Mouse (Mus musculus) hindbrain, embryonic 16.5 days (tissue): ENCODE measurements at regions not wholly inside any gene's neighbourhood (a gene's known extent, or its start where the extent isn't known, plus 50 kb on each side); places are given as distances from the start of the nearest gene placed in this dataset.

Experiments
- ATAC-seq: fragments of 200-750 bp; cut with Nextera tagmentation; 2 replicates; pipeline ENCODE4 v1.8.0; 2017; ENCODE audit warnings: moderate TSS enrichment, moderate library complexity
- H3K27ac ChIP-seq: fragments of 300-500 bp; sonication (generic); 2 replicates; pipeline ENCODE4 v1.5.1; 2014; ENCODE audit warnings: low read depth, mild to moderate bottlenecking, control low read depth, low read length, moderate library complexity
- H3K27me3 ChIP-seq: fragments of 300-500 bp; sonication (generic); replicated peaks from 2 replicates; pipeline ENCODE4 v1.6.1; 2014; ENCODE audit warnings: low read length; ENCODE audit not compliant: control insufficient read depth, insufficient read depth
- H3K36me3 ChIP-seq: fragments of 300-500 bp; sonication (generic); 2 replicates; pipeline ENCODE4 v1.6.1; 2014; ENCODE audit warnings: mild to moderate bottlenecking, low read length, moderate library complexity, mixed read lengths; ENCODE audit not compliant: control insufficient read depth, insufficient read depth
- H3K4me1 ChIP-seq: fragments of 300-500 bp; sonication (generic); 2 replicates; pipeline ENCODE4 v1.6.1; 2014; ENCODE audit warnings: low read depth, low read length; ENCODE audit not compliant: control insufficient read depth, insufficient read depth
- H3K4me2 ChIP-seq: fragments of 300-500 bp; sonication (generic); 2 replicates; pipeline ENCODE4 v1.6.1; 2014; ENCODE audit warnings: mild to moderate bottlenecking, low read length, control low read depth, moderate library complexity
- H3K4me3 ChIP-seq: fragments of 300-500 bp; sonication (generic); 2 replicates; pipeline ENCODE4 v1.5.1; 2014; ENCODE audit warnings: mild to moderate bottlenecking, low read length, control low read depth, moderate library complexity
- H3K9ac ChIP-seq: fragments of 300-500 bp; sonication (generic); 2 replicates; pipeline ENCODE4 v1.6.1; 2014; ENCODE audit warnings: low read depth, mild to moderate bottlenecking, control low read depth, low read length, moderate library complexity
- H3K9me3 ChIP-seq: fragments of 300-500 bp; sonication (generic); 2 replicates; pipeline ENCODE4 v1.6.1; 2014; ENCODE audit warnings: mild to moderate bottlenecking, low read length, moderate library complexity; ENCODE audit not compliant: control insufficient read depth
- WGBS: fragments of 180-500 bp; shearing (Covaris S2); extraction: QIAGEN DNeasy Blood & Tissue Kit; methylation state at CpG from one replicate; pipeline ENCODE4 v1.1.7; 2014; 5-methylcytosine and 5-hydroxymethylcytosine counted together

- H3K27me3 ChIP-seq: no peaks in the 10 kb centered on the region
- no peaks in the 10 kb centered on the region for H3K4me1 ChIP-seq
- no peak overlapping the region for H3K9ac ChIP-seq
- 93% methylated on average over 1 of the region's 1 CpGs for WGBS
- no peaks in the 10 kb centered on the region for H3K9me3 ChIP-seq
- no peak overlapping the region for H3K4me3 ChIP-seq
- H3K27ac ChIP-seq: no peak overlapping the region
- H3K4me2 ChIP-seq: no peak overlapping the region
- no peak for ATAC-seq
- H3K36me3 ChIP-seq: no peaks in the 10 kb centered on the region
Observed at GRCm38 (mm10) chr1:96445215-96445614, 426.8 kb downstream of the Slco4c1 start.

GRCm38 (mm10) chr1:96433057-96433456, 438.9 kb downstream of the Slco4c1 start:
- H3K27me3 ChIP-seq: no peaks in the 10 kb centered on the region
- no peak overlapping the region for H3K27ac ChIP-seq
- no peaks in the 10 kb centered on the region for H3K9me3 ChIP-seq
- no peak overlapping the region for H3K9ac ChIP-seq
- H3K4me2 ChIP-seq: no peak overlapping the region
- ATAC-seq: no peak
- H3K4me3 ChIP-seq: no peak overlapping the region
- WGBS: 69% methylated on average over 2 of the region's 2 CpGs
- H3K4me1 ChIP-seq: no peaks in the 10 kb centered on the region
- no peaks in the 10 kb centered on the region for H3K36me3 ChIP-seq

- H3K9me3 ChIP-seq: no peaks in the 10 kb centered on the region
- H3K27me3 ChIP-seq: no peaks in the 10 kb centered on the region
- H3K36me3 ChIP-seq: no peaks in the 10 kb centered on the region
- no peak overlapping the region for H3K4me2 ChIP-seq
- no peaks in the 10 kb centered on the region for H3K4me1 ChIP-seq
- H3K27ac ChIP-seq: no peak overlapping the region
- H3K9ac ChIP-seq: no peak overlapping the region
- H3K4me3 ChIP-seq: no peak overlapping the region
- no peak for ATAC-seq
Observed at GRCm38 (mm10) chr1:96423481-96423880, 448.5 kb downstream of the Slco4c1 start.

- WGBS: 73% methylated on average over 4 of the region's 4 CpGs
- Histone ChIP-seq H3K4me2 (no peak overlapping the region), H3K27me3 (no peaks in the 10 kb centered on the region), H3K4me3 (no peak overlapping the region), H3K4me1 (no peaks in the 10 kb centered on the region), H3K9ac (no peak overlapping the region), H3K27ac (no peak overlapping the region), H3K36me3 (no peaks in the 10 kb centered on the region), H3K9me3 (no peaks in the 10 kb centered on the region)
- no peak for ATAC-seq
Observed at GRCm38 (mm10) chr1:96410837-96411612, 460.9 kb downstream of the Slco4c1 start.

- Histone ChIP-seq H3K36me3 (no peaks in the 10 kb centered on the region), H3K4me1 (no peaks in the 10 kb centered on the region), H3K4me3 (no peak overlapping the region), H3K4me2 (no peak overlapping the region), H3K9me3 (no peaks in the 10 kb centered on the region), H3K27ac (no peak overlapping the region), H3K9ac (no peak overlapping the region), H3K27me3 (no peaks in the 10 kb centered on the region)
- peak; percentile 34; the same call in 1 of the 2 replicates for ATAC-seq
- whole genome bisulfite sequencing: 67% methylated on average over 4 of the region's 4 CpGs
Observed at GRCm38 (mm10) chr1:96397982-96398381, 474.0 kb downstream of the Slco4c1 start.

GRCm38 (mm10) chr1:96388417-96388816, 483.6 kb downstream of the Slco4c1 start:
- Histone ChIP-seq H3K4me3 (no peak overlapping the region), H3K27ac (no peak overlapping the region), H3K36me3 (no peaks in the 10 kb centered on the region), H3K27me3 (no peaks in the 10 kb centered on the region), H3K9ac (no peak overlapping the region), H3K9me3 (no peaks in the 10 kb centered on the region), H3K4me1 (no peaks in the 10 kb centered on the region), H3K4me2 (no peak overlapping the region)
- WGBS: 92% methylated on average over 5 of the region's 5 CpGs
- ATAC-seq: no peak

GRCm38 (mm10) chr1:96385916-96386315, 486.1 kb downstream of the Slco4c1 start:
- Histone ChIP-seq H3K4me2 (no peak overlapping the region), H3K4me3 (no peak overlapping the region), H3K9ac (no peak overlapping the region), H3K36me3 (no peaks in the 10 kb centered on the region), H3K27ac (no peak overlapping the region), H3K9me3 (no peaks in the 10 kb centered on the region), H3K27me3 (no peaks in the 10 kb centered on the region), H3K4me1 (no peaks in the 10 kb centered on the region)
- WGBS: 97% methylated on average over 1 of the region's 1 CpGs
- ATAC-seq: no peak

- H3K4me1 ChIP-seq: no peaks in the 10 kb centered on the region
- H3K4me3 ChIP-seq: no peak overlapping the region
- no peak overlapping the region for H3K4me2 ChIP-seq
- no peak overlapping the region for H3K27ac ChIP-seq
- WGBS: 64% methylated on average over 2 of the region's 2 CpGs
- no peaks in the 10 kb centered on the region for H3K36me3 ChIP-seq
- no peaks in the 10 kb centered on the region for H3K9me3 ChIP-seq
- no peaks in the 10 kb centered on the region for H3K27me3 ChIP-seq
- ATAC-seq: no peak
- no peak overlapping the region for H3K9ac ChIP-seq
Observed at GRCm38 (mm10) chr1:96362713-96363441, 509.1 kb downstream of the Slco4c1 start.

- Histone ChIP-seq H3K27ac (no peak overlapping the region), H3K36me3 (no peaks in the 10 kb centered on the region), H3K9ac (no peak overlapping the region), H3K4me1 (no peaks in the 10 kb centered on the region), H3K4me3 (no peak overlapping the region), H3K9me3 (no peaks in the 10 kb centered on the region), H3K27me3 (no peaks in the 10 kb centered on the region), H3K4me2 (no peak overlapping the region)
- no peak for ATAC-seq
- 17% methylated on average over 1 of the region's 1 CpGs for WGBS
Observed at GRCm38 (mm10) chr1:96347231-96347630, 524.7 kb downstream of the Slco4c1 start.
